Mouse (Mus musculus) neural tube, embryonic 12.5 days (tissue): ENCODE measurements around the gene Creg2. TPM values are rescaled to one million over a fixed set of nuclear protein-coding genes. Genes with fewer than 3 reads are reported as not detected.
"Not testable (repeated sequence)": the region's sequence is repeated elsewhere in the genome, so short reads cannot be mapped to it uniquely, and the experiment has no call there.

Source experiments
- ATAC-seq: fragments of 200-750 bp; cut with Nextera tagmentation; 2 replicates; pipeline ENCODE4 v1.8.0; 2017; ENCODE audit warnings: low read depth, mild to moderate bottlenecking, moderate TSS enrichment, moderate library complexity; ENCODE audit not compliant: low FRiP score
- H3K27ac ChIP-seq: fragments of 300-500 bp; sonication (generic); 2 replicates; pipeline ENCODE4 v1.5.1; 2016
- H3K27me3 ChIP-seq: fragments of 300-500 bp; sonication (generic); replicated peaks from 2 replicates; pipeline ENCODE4 v1.6.1; 2016; ENCODE audit warnings: mild to moderate bottlenecking
- H3K36me3 ChIP-seq: fragments of 300-500 bp; sonication (generic); 2 replicates; pipeline ENCODE4 v1.6.1; 2016; ENCODE audit warnings: mild to moderate bottlenecking
- H3K4me1 ChIP-seq: fragments of 300-500 bp; sonication (generic); 2 replicates; pipeline ENCODE4 v1.6.1; 2016
- H3K4me2 ChIP-seq: fragments of 300-500 bp; sonication (generic); replicated peaks from 2 replicates; pipeline ENCODE4 v1.6.1; 2016; ENCODE audit warnings: mild to moderate bottlenecking
- H3K4me3 ChIP-seq: fragments of 300-500 bp; sonication (generic); 2 replicates; pipeline ENCODE4 v1.5.1; 2016
- H3K9ac ChIP-seq: fragments of 300-500 bp; sonication (generic); 2 replicates; pipeline ENCODE4 v1.6.1; 2016; ENCODE audit warnings: mild to moderate bottlenecking
- H3K9me3 ChIP-seq: fragments of 300-500 bp; sonication (generic); 2 replicates; pipeline ENCODE4 v1.6.1; 2016; ENCODE audit warnings: mild to moderate bottlenecking
- WGBS: fragments of 180-500 bp; shearing (Covaris S2); methylation state at CpG from one replicate; pipeline ENCODE4 v1.1.7; 2016; 5-methylcytosine and 5-hydroxymethylcytosine counted together
- polyA plus RNA-seq: library from polyadenylated mRNA; unstranded; fragments of >200 nt; fragmentation: Nextera tagmentation; extraction: Ambion mirVana; gene quantifications from 2 replicates; pipeline ENCODE4 v1.2.1, GENCODE M21; 2016

The Creg2 gene
- polyA plus RNA-seq, 1 experiment from 2014 or later = 3.2 TPM

DNA sequence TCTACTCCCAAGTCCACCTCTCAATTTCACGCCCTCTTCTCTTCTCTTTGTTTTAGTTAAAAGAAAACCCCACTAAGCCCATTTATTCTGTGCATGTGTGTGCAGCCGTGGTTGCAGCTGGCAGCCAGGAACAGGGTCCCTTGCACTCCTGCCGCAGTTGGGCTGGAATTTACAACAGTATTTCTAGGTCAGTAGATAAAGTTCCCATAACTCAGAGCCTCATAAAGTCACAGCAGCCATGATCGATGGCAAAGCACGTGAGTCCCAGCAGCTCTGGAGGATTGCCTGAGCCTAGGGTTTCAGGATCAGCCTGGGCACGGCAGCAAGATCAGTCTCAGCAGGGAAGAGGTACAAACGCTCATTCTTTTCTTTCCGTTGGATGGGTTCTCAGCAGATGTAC is 32.8 kb downstream of the Creg2 start:
- Histone ChIP-seq H3K36me3 (no peaks in the 10 kb centered on the region), H3K4me1 (peaks cover 9% of the 10 kb centered on the region; the same call in 1 of the 2 replicates), H3K27me3 (no peaks in the 10 kb centered on the region), H3K27ac (no peak overlapping the region), H3K4me3 (no peak overlapping the region), H3K4me2 (no peak overlapping the region), H3K9ac (no peak overlapping the region), H3K9me3 (no peaks in the 10 kb centered on the region)
- peak; percentile 68; the same call in 1 of the 2 replicates for ATAC-seq
- 20% methylated on average over 8 of the region's 8 CpGs for WGBS

DNA sequence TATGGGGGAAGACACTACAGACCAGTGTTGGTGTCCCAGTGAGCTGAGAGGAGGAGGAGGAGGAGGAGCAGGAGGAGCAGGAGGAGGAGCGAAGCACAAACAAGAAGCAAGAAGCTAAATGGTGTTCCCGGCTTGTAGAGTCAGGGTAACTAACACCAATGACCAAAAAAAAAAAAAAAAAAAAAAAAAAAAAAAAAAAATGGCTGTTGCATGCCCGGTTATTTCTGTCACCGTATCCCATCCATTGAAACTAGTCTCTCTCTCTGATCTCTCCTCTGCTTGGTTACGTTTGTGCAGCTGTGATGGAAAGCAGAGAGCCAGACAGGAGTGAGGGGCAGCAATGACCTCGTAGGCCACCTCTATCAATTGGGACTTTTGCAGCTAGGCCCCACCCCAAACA is 35.7 kb downstream of the Creg2 start:
- no peak overlapping the region for H3K9ac ChIP-seq
- no peaks in the 10 kb centered on the region for H3K36me3 ChIP-seq
- ATAC-seq = no peak
- no peaks in the 10 kb centered on the region for H3K9me3 ChIP-seq
- no peak overlapping the region for H3K27ac ChIP-seq
- no peak overlapping the region for H3K4me3 ChIP-seq
- H3K27me3 ChIP-seq = no peaks in the 10 kb centered on the region
- peaks cover 9% of the 10 kb centered on the region; the same call in 1 of the 2 replicates for H3K4me1 ChIP-seq
- H3K4me2 ChIP-seq = no peak overlapping the region
- 80% methylated on average over 6 of the region's 6 CpGs for WGBS

DNA sequence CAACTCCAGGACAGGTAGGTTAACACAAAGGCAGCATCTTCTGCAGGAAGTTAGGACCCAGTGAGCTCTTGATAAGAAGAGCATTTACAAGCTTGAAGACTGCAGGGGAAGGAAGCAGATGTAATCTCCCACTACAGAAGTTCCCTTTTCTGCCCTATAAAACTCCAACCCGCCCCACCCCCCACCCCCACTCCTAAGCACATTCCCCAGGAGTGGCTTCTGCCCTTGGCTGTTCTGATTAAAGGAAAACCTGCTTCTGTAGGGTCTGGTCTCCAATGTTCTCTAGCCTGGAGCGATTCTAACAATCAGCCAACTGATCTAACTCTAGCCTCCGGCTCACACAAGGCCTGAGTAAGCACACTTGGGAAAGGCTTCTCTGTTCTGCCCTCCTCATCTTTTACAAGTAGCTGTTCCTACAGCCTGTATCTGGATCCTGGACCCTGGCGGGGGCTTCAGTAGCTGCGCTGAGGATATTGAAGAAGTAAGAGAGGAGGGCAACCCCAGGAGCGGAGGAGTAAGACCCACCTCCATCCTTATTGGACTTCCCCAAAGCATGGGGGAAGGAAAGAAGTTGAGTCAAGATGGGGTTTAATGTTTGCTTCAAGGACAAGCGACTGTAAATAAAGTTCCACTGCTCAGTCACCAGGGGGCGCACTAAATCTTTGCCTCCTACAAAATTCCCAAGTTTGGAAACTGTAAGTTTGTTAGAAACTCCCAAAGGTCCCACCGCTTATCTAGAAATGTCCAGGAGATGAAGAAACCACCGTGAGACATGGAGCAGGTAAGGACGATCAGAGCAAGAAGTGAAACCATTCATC is 36.6 kb downstream of the Creg2 start:
- Histone ChIP-seq H3K4me3 (no peak overlapping the region), H3K4me1 (peaks cover 9% of the 10 kb centered on the region; the same call in 1 of the 2 replicates), H3K27ac (no peak overlapping the region), H3K9ac (no peak overlapping the region), H3K9me3 (no peaks in the 10 kb centered on the region), H3K36me3 (no peaks in the 10 kb centered on the region), H3K4me2 (no peak overlapping the region), H3K27me3 (no peaks in the 10 kb centered on the region)
- WGBS = 31% methylated on average over 11 of the region's 11 CpGs
- ATAC-seq = no peak

DNA sequence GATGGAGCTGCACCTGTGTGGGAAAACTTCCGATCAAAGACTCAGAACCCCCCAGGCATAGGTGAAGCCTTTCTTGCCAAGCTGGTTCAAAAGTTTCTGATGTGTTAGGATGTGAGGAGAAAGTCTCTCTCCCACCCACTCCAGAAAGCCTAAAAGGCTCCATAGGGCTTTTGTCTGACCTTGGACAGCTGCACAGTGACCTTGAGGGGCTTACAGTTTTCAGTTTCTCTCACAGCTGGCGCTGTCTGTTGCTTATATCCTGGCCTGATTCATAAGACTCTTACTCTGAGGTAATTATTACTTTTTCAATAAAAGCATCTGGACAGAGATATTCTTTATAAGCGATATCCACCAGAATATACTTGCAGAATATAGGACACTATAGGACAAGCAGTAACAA is 38.2 kb downstream of the Creg2 start:
- 85% methylated on average over 3 of the region's 3 CpGs for WGBS

DNA sequence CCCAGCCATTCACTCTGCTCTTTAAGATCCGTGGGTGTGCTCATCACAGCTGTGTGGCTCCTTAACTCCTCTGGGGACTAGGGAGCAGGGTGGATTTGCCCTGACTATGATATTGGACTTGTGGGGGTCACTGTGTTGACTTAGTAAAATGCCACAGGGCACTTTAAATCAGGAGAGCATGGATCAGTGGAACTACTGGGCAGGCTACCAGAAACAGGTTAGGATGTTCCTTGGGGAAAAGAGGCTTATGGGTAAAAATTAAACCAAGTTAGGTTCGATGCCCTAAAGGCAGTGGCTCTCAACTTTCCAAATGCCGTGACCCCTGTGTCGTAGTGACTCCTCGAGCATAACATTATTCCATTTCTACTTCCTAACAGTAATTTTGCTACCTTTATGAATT is 38.8 kb downstream of the Creg2 start:
- Histone ChIP-seq H3K4me2 (no peak overlapping the region), H3K36me3 (no peaks in the 10 kb centered on the region), H3K4me3 (no peak overlapping the region), H3K9ac (no peak overlapping the region), H3K9me3 (no peaks in the 10 kb centered on the region), H3K27ac (no peak overlapping the region), H3K4me1 (no peaks in the 10 kb centered on the region), H3K27me3 (no peaks in the 10 kb centered on the region)
- 85% methylated on average over 5 of the region's 5 CpGs for WGBS
- no peak for ATAC-seq

More for the DNA sequence above, 38.2 kb downstream of the Creg2 start:
- Histone ChIP-seq H3K9me3 (no peaks in the 10 kb centered on the region), H3K36me3 (no peaks in the 10 kb centered on the region), H3K4me2 (no peak overlapping the region), H3K4me3 (no peak overlapping the region), H3K9ac (no peak overlapping the region), H3K27ac (no peak overlapping the region), H3K4me1 (no peaks in the 10 kb centered on the region), H3K27me3 (no peaks in the 10 kb centered on the region)
- ATAC-seq = no peak

DNA sequence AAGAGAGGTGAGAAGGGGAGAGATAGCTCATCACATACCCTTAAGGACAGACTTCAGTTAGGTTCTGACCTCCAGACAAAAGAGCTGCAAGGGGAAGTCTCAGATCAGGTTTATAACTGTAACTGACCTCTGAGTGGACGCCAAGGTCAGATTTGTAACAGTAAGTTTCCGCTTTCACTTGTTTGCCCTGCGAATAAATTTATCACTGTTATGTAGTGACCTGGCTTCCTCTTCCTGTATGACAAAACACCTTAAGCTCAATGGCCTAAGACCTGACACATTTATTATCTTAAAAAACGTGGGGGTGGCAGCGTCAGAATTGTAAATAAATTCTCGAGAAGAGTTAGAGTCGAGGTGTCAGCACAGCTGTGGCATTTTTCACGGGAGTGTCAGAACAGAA is 42.7 kb downstream of the Creg2 start:
- WGBS = 70% methylated on average over 8 of the region's 8 CpGs
- H3K4me3 ChIP-seq = no peak overlapping the region
- H3K27me3 ChIP-seq = no peaks in the 10 kb centered on the region
- no peaks in the 10 kb centered on the region for H3K9me3 ChIP-seq
- H3K36me3 ChIP-seq = no peaks in the 10 kb centered on the region
- ATAC-seq = no peak
- H3K4me1 ChIP-seq = no peaks in the 10 kb centered on the region
- H3K9ac ChIP-seq = no peak overlapping the region
- H3K4me2 ChIP-seq = no peak overlapping the region
- H3K27ac ChIP-seq = no peak overlapping the region

DNA sequence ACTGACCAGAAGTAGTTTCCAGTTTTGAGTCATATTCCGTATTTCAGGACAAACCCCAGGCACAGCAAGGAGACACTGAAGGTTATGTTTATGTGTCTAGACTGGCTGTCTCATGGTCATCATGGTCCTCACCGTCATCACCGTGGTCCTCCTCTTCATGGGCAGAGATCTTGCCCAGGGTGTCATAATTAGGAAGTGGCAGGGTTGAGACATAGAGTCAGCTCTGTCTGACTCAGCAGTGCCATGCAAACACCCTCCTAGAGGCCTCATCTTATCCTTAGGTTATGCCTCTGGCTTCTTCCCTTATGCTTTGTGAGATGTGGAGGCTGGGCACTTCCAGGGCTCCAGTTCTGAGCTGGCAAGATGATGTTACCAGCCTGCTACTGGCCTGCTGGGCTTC is 48.8 kb downstream of the Creg2 start:
- H3K4me1 ChIP-seq = no peaks in the 10 kb centered on the region
- no peak overlapping the region for H3K4me3 ChIP-seq
- no peak overlapping the region for H3K27ac ChIP-seq
- no peaks in the 10 kb centered on the region for H3K27me3 ChIP-seq
- no peaks in the 10 kb centered on the region for H3K36me3 ChIP-seq
- no peak overlapping the region for H3K9ac ChIP-seq
- 0 out of 2 replicates have a peak, but pooled peaks cover 9% of the 10 kb centered on the region for H3K9me3 ChIP-seq
- 90% methylated on average over 3 of the region's 3 CpGs for WGBS
- no peak overlapping the region for H3K4me2 ChIP-seq
- no peak for ATAC-seq

DNA sequence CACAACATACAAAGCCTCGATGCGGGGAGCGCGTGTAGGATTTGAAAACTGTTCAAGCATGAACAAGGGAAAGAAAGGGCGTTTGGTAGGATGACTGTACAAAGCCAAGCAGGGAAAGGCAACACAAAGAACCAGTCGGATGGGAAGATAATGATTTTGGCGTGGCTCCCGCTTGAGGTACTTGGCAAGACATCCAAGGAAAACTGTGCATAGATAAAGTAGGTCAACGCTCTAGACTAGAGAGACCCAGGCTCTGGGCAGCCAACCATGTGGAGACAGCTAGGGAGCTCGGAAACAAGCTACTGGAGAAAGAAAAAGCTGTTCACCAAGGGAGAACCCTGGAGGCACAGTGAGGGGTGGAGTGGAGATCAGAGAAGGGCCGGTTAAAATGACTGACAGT is 52.5 kb downstream of the Creg2 start:
- 75% methylated on average over 11 of the region's 11 CpGs for WGBS
- no peak for ATAC-seq
- no peak overlapping the region for H3K27ac ChIP-seq
- H3K4me3 ChIP-seq = no peak overlapping the region
- 0 out of 2 replicates have a peak, but pooled peaks cover 9% of the 10 kb centered on the region for H3K9me3 ChIP-seq
- H3K4me1 ChIP-seq = no peaks in the 10 kb centered on the region
- H3K4me2 ChIP-seq = no peak overlapping the region
- no peaks in the 10 kb centered on the region for H3K27me3 ChIP-seq
- no peak overlapping the region for H3K9ac ChIP-seq
- no peaks in the 10 kb centered on the region for H3K36me3 ChIP-seq

DNA sequence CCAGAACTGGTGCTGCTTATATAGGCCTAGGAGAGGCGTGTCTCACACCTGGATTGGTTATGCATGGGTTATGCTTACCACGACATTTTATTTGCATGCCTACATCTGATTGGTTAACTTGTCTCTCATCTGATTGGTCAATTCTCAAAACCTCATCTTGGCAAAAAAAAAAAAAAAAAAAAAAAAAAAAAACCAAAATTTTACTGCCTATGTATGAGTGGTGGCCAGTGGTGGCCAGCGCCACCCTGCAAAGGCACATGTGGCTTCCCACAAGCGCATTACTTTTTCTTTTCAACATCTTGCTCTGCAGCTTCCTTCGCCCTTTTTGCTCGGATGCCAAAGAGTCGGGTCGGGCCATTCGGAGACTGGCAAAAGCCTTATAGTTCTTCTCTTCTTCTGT is 54.1 kb downstream of the Creg2 start:
- not testable (repeated sequence) for H3K9me3 ChIP-seq, H3K4me1 ChIP-seq, H3K36me3 ChIP-seq, H3K4me3 ChIP-seq, H3K9ac ChIP-seq, ATAC-seq, H3K27me3 ChIP-seq, H3K4me2 ChIP-seq, H3K27ac ChIP-seq
- WGBS = 93% methylated on average over 9 of the region's 9 CpGs

DNA sequence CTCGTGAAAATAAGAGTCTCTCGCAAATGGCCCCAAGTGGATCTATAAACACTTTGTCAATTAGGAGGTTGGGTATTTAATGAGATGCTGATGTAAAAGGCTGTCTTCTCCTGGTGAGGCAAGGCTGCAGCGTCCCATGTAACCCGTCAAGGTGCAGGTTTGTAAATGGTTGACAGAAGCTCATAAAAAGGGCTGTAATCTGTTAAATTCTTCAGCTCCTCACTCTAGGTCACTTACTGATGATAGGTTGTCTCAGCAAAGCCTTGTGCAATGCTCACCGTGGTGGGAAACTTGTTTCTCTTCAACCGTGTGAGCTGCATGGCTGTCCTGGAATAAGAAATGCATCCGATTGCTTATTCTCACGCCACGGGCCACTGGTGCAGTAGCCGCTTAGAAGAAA is 57.4 kb downstream of the Creg2 start:
- Histone ChIP-seq H3K9ac (no peak overlapping the region), H3K4me1 (no peaks in the 10 kb centered on the region), H3K4me2 (no peak overlapping the region), H3K36me3 (no peaks in the 10 kb centered on the region), H3K4me3 (no peak overlapping the region), H3K9me3 (no peaks in the 10 kb centered on the region), H3K27ac (no peak overlapping the region), H3K27me3 (no peaks in the 10 kb centered on the region)
- ATAC-seq = no peak
- 67% methylated on average over 10 of the region's 10 CpGs for WGBS

DNA sequence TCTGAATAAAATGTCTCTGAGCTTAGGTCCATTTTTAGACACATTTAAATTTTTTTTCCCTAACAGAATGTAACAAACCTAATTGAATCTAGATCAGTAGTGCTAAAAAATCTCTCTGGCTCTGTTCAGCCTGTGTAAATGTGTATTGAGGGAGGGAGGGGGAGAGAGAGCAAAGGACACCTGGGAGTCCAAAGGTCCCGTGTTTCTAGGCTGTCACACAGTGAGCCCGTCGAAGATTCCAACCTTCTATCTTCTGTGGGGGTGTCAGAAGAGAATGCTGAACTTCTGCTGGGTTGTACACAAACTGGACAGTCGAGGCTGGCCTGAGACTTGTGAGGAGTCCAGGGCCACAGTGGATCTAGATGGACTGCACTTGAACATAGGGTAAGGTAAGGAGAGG is 59.2 kb downstream of the Creg2 start:
- Histone ChIP-seq H3K4me2 (no peak overlapping the region), H3K9ac (no peak overlapping the region), H3K4me3 (no peak overlapping the region), H3K9me3 (no peaks in the 10 kb centered on the region), H3K27ac (no peak overlapping the region), H3K36me3 (no peaks in the 10 kb centered on the region), H3K4me1 (no peaks in the 10 kb centered on the region), H3K27me3 (no peaks in the 10 kb centered on the region)
- no peak for ATAC-seq
- WGBS = 78% methylated on average over 4 of the region's 4 CpGs

DNA sequence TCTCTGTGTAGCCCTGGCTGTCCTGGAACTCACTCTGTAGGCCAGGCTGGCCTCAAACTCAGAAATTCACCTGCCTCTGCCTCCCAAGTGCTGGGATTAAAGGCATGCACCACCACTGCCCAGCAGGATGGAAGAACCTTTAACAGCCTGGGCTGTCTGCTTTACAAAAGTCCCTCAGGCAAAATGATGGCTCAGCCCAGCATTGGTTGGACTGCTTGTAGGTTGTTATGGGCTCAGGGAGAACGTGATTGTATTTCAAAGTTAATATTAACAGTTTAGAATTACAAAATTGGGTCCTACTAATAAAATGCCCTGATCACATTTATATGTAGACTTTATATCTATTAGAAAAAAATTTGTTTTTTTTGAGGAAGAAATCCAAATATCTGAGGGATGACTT is 59.7 kb downstream of the Creg2 start:
- H3K4me3 ChIP-seq, H3K4me2 ChIP-seq, H3K4me1 ChIP-seq, H3K36me3 ChIP-seq, H3K27me3 ChIP-seq, H3K9ac ChIP-seq, ATAC-seq, H3K9me3 ChIP-seq, H3K27ac ChIP-seq: not testable (repeated sequence)
- 77% methylated on average over 1 of the region's 1 CpGs for WGBS

DNA sequence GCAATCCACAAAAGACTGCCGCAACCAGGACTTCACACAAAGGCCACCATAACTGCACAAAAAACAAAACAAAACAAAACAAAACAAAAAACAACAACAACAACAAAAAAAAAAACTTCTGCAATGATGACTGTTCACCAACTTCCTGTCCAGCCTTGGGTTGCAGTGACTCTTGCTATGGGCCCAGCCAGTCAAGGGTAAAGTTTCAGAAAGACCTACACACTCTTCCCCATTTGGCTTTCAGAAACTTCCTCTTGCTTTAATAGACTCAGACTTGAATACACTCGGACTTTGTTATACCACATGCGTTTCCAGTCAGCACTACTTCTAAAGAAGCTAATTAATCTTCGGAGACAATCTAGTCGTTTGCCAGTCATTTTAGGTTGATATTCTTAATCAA is 61.1 kb downstream of the Creg2 start:
- WGBS = 83% methylated on average over 5 of the region's 5 CpGs
- Histone ChIP-seq H3K27me3 (no peaks in the 10 kb centered on the region), H3K27ac (no peak overlapping the region), H3K4me1 (no peaks in the 10 kb centered on the region), H3K4me3 (no peak overlapping the region), H3K9ac (no peak overlapping the region), H3K4me2 (no peak overlapping the region), H3K9me3 (no peaks in the 10 kb centered on the region), H3K36me3 (no peaks in the 10 kb centered on the region)
- ATAC-seq = no peak
